Mouse (Mus musculus): ENCODE data around the gene Prss16.

DNA sequence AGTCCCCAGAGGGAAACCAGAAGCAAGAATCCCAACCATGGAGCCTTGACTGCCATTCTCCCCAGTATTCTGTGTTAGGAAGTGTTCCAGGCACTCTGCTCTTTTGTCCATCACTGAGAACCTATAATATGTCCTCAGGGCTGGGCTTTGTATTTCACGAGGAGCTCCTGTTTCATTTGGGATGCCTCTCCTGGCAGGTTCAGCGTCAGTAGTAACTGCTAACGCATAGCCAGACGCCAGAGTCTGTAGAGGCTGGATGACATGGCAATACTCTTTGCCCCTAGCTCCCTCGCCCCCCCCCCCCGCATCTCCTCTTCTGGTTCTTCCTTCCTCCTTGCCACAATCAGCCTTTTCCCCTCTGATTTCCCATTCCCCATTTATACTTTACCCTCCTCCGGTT is at the start of gene Prss16:
- no peak for TF ChIP-seq POLR2A (IDR thresholded peaks at IDR 0.05; ENCODE audit: control insufficient read depth, low read depth, low read length)
- TF ChIP-seq CTCF (IDR thresholded peaks at IDR 0.05; ENCODE audit: control insufficient read depth, insufficient read depth, insufficient replicate concordance, low read depth, low read length) = no peak
